Mouse (Mus musculus): Measurements from ENCODE around the gene Acacb. TPM values are rescaled to one million over a fixed set of nuclear protein-coding genes. Genes with fewer than 3 reads are reported as not detected.

The Acacb gene
- polyA plus RNA-seq, 1 experiment from 2014 or later = 3.7 TPM

- 92% methylated on average over 14 of the region's 14 CpGs for WGBS
- H3K36me3 ChIP-seq (ENCODE audit: control insufficient read depth, insufficient read depth, low read length) = no peaks in the 10 kb centered on the region
- H3K27ac ChIP-seq (ENCODE audit: low read depth, low read length) = no peak overlapping the region
- no peak for ATAC-seq
- H3K4me2 ChIP-seq (ENCODE audit: low read length) = no peak overlapping the region
- no peaks in the 10 kb centered on the region for H3K27me3 ChIP-seq (replicated peaks; ENCODE audit: control insufficient read depth, insufficient read depth, low read length)
- no peak overlapping the region for H3K4me3 ChIP-seq (ENCODE audit: low read depth, low read length)
- H3K9ac ChIP-seq (ENCODE audit: low read length) = no peak overlapping the region
- H3K4me1 ChIP-seq (ENCODE audit: control insufficient read depth, insufficient read depth, low read length) = no peaks in the 10 kb centered on the region
- H3K9me3 ChIP-seq (replicated peaks; ENCODE audit: control insufficient read depth, low read length) = no peaks in the 10 kb centered on the region
- no peak for DNase-seq (ENCODE audit: low spot score)
Measured at GRCm38 (mm10) chr5:114147043-114147972, 973 bp downstream of the Acacb start.

- no peaks in the 10 kb centered on the region for H3K9me3 ChIP-seq (replicated peaks; ENCODE audit: control insufficient read depth, low read length)
- no peaks in the 10 kb centered on the region for H3K4me1 ChIP-seq (ENCODE audit: control insufficient read depth, insufficient read depth, low read length)
- 84% methylated on average over 12 of the region's 12 CpGs for WGBS
- H3K36me3 ChIP-seq (ENCODE audit: control insufficient read depth, insufficient read depth, low read length) = no peaks in the 10 kb centered on the region
- DNase-seq (ENCODE audit: low spot score) = no peak
- no peak overlapping the region for H3K9ac ChIP-seq (ENCODE audit: low read length)
- no peak overlapping the region for H3K4me3 ChIP-seq (ENCODE audit: low read depth, low read length)
- no peak for ATAC-seq
- no peak overlapping the region for H3K4me2 ChIP-seq (ENCODE audit: low read length)
- H3K27me3 ChIP-seq (replicated peaks; ENCODE audit: control insufficient read depth, insufficient read depth, low read length) = no peaks in the 10 kb centered on the region
- H3K27ac ChIP-seq (ENCODE audit: low read depth, low read length) = no peak overlapping the region
Measured at GRCm38 (mm10) chr5:114152359-114153092, 6.2 kb downstream of the Acacb start.

- H3K27me3 ChIP-seq (replicated peaks; ENCODE audit: control insufficient read depth, insufficient read depth, low read length) = no peaks in the 10 kb centered on the region
- DNase-seq (ENCODE audit: low spot score) = peak; percentile 59
- H3K9me3 ChIP-seq (replicated peaks; ENCODE audit: control insufficient read depth, low read length) = no peaks in the 10 kb centered on the region
- H3K4me1 ChIP-seq (ENCODE audit: control insufficient read depth, insufficient read depth, low read length) = no peaks in the 10 kb centered on the region
- H3K4me3 ChIP-seq (ENCODE audit: low read depth, low read length) = no peak overlapping the region
- ATAC-seq = no peak
- no peak overlapping the region for H3K9ac ChIP-seq (ENCODE audit: low read length)
- WGBS = 6% methylated on average over 12 of the region's 12 CpGs
- H3K36me3 ChIP-seq (ENCODE audit: control insufficient read depth, insufficient read depth, low read length) = no peaks in the 10 kb centered on the region
- 0 out of 2 replicates have a peak overlapping the region, but pooled peaks have one; percentile 14 for H3K4me2 ChIP-seq (ENCODE audit: low read length)
- no peak overlapping the region for H3K27ac ChIP-seq (ENCODE audit: low read depth, low read length)
Measured at GRCm38 (mm10) chr5:114153490-114153889, 7.2 kb downstream of the Acacb start.

- 88% methylated on average over 5 of the region's 5 CpGs for WGBS
- Histone ChIP-seq H3K9ac (ENCODE audit: low read length) (no peak overlapping the region), H3K4me2 (ENCODE audit: low read length) (no peak overlapping the region), H3K4me1 (ENCODE audit: control insufficient read depth, insufficient read depth, low read length) (no peaks in the 10 kb centered on the region), H3K27ac (ENCODE audit: low read depth, low read length) (no peak overlapping the region), H3K4me3 (ENCODE audit: low read depth, low read length) (no peak overlapping the region), H3K27me3 (replicated peaks; ENCODE audit: control insufficient read depth, insufficient read depth, low read length) (no peaks in the 10 kb centered on the region), H3K9me3 (replicated peaks; ENCODE audit: control insufficient read depth, low read length) (no peaks in the 10 kb centered on the region), H3K36me3 (ENCODE audit: control insufficient read depth, insufficient read depth, low read length) (no peaks in the 10 kb centered on the region)
- ATAC-seq = no peak
- DNase-seq (ENCODE audit: low spot score) = no peak
Measured at GRCm38 (mm10) chr5:114154765-114155164, 8.4 kb downstream of the Acacb start.

- Histone ChIP-seq H3K9ac (ENCODE audit: low read length) (no peak overlapping the region), H3K9me3 (replicated peaks; ENCODE audit: control insufficient read depth, low read length) (no peaks in the 10 kb centered on the region), H3K4me2 (ENCODE audit: low read length) (no peak overlapping the region), H3K4me1 (ENCODE audit: control insufficient read depth, insufficient read depth, low read length) (no peaks in the 10 kb centered on the region), H3K4me3 (ENCODE audit: low read depth, low read length) (no peak overlapping the region), H3K27me3 (replicated peaks; ENCODE audit: control insufficient read depth, insufficient read depth, low read length) (no peaks in the 10 kb centered on the region), H3K27ac (ENCODE audit: low read depth, low read length) (no peak overlapping the region), H3K36me3 (ENCODE audit: control insufficient read depth, insufficient read depth, low read length) (no peaks in the 10 kb centered on the region)
- DNase-seq (ENCODE audit: low spot score) (no peak), ATAC-seq (no peak)
- 63% methylated on average over 9 of the region's 9 CpGs for WGBS
Measured at GRCm38 (mm10) chr5:114155168-114155933, 9.0 kb downstream of the Acacb start.

GRCm38 (mm10) chr5:114157236-114157635, 10.9 kb downstream of the Acacb start:
- DNase-seq (ENCODE audit: low spot score) (no peak), ATAC-seq (no peak)
- WGBS = 55% methylated on average over 7 of the region's 7 CpGs
- Histone ChIP-seq H3K27me3 (replicated peaks; ENCODE audit: control insufficient read depth, insufficient read depth, low read length) (no peaks in the 10 kb centered on the region), H3K4me1 (ENCODE audit: control insufficient read depth, insufficient read depth, low read length) (no peaks in the 10 kb centered on the region), H3K4me2 (ENCODE audit: low read length) (no peak overlapping the region), H3K27ac (ENCODE audit: low read depth, low read length) (no peak overlapping the region), H3K36me3 (ENCODE audit: control insufficient read depth, insufficient read depth, low read length) (no peaks in the 10 kb centered on the region), H3K4me3 (ENCODE audit: low read depth, low read length) (no peak overlapping the region), H3K9me3 (replicated peaks; ENCODE audit: control insufficient read depth, low read length) (no peaks in the 10 kb centered on the region), H3K9ac (ENCODE audit: low read length) (no peak overlapping the region)

GRCm38 (mm10) chr5:114161424-114161823, 15.1 kb downstream of the Acacb start:
- Histone ChIP-seq H3K36me3 (ENCODE audit: control insufficient read depth, insufficient read depth, low read length) (no peaks in the 10 kb centered on the region), H3K27ac (ENCODE audit: low read depth, low read length) (no peak overlapping the region), H3K27me3 (replicated peaks; ENCODE audit: control insufficient read depth, insufficient read depth, low read length) (no peaks in the 10 kb centered on the region), H3K4me1 (ENCODE audit: control insufficient read depth, insufficient read depth, low read length) (no peaks in the 10 kb centered on the region), H3K4me2 (ENCODE audit: low read length) (no peak overlapping the region), H3K9me3 (replicated peaks; ENCODE audit: control insufficient read depth, low read length) (no peaks in the 10 kb centered on the region), H3K9ac (ENCODE audit: low read length) (no peak overlapping the region), H3K4me3 (ENCODE audit: low read depth, low read length) (no peak overlapping the region)
- ATAC-seq (no peak), DNase-seq (ENCODE audit: low spot score) (no peak)
- WGBS = 89% methylated on average over 6 of the region's 6 CpGs

GRCm38 (mm10) chr5:114162106-114162815, 15.9 kb downstream of the Acacb start:
- Histone ChIP-seq H3K9ac (ENCODE audit: low read length) (no peak overlapping the region), H3K27ac (ENCODE audit: low read depth, low read length) (no peak overlapping the region), H3K4me3 (ENCODE audit: low read depth, low read length) (no peak overlapping the region), H3K9me3 (replicated peaks; ENCODE audit: control insufficient read depth, low read length) (no peaks in the 10 kb centered on the region), H3K4me1 (ENCODE audit: control insufficient read depth, insufficient read depth, low read length) (no peaks in the 10 kb centered on the region), H3K36me3 (ENCODE audit: control insufficient read depth, insufficient read depth, low read length) (no peaks in the 10 kb centered on the region), H3K27me3 (replicated peaks; ENCODE audit: control insufficient read depth, insufficient read depth, low read length) (no peaks in the 10 kb centered on the region), H3K4me2 (ENCODE audit: low read length) (no peak overlapping the region)
- ATAC-seq (no peak), DNase-seq (ENCODE audit: low spot score) (no peak)
- 59% methylated on average over 12 of the region's 12 CpGs for WGBS

Data from forebrain, embryonic 14.5 days (tissue).